ENCODE assay signal across 8 mouse cellular contexts in the genomic region with DNA sequence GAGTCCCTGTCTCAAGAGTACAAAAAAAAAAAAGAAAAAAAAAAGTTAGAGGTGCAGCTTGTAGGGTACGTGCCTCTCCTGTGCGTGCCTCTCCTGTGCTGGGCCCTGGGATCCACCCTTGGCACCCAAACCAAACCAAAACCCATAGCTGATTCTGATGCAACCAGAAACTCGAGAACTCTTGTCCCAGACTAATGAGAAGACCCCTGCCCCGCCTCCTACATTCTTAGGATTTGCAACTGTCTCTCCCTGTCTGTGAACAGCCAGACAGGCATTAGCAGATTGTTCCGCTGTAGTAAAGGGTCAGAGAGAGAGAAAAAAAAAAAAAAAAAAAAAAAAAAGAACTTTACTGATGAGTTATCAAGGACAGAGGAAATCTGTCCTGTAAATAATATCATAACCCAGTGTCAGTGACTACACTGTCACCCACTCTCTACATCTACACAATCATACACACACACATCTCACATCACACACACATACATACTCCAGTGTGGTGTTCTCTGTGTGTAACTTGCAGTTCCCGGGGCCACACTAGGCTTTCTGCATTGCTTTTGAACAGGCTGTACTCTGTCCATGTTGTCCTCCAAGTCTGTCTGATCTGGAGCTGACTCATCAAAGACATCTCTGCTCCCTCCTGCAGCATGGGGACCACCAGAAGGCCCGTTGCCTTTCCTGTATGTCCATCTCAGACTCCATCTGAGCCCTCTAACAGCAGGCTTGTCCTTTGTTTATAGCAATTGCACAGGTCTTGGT. TPM values are rescaled to one million over a fixed set of nuclear protein-coding genes. Genes with fewer than 3 reads are reported as not detected.
DNase-seq lines count a peak whose midpoint lies in the region; ATAC-seq and TF ChIP-seq lines count a peak whose summit lies in the region.

No protein-coding gene starts in this region.

- no peak overlapping the region for H3K9ac ChIP-seq in lung, embryonic 15.5 days
- no peak overlapping the region for H3K9ac ChIP-seq in stomach, embryonic 15.5 days

- no peak for TF ChIP-seq CTCF in lung, adult 2 months (IDR thresholded peaks at IDR 0.05; ENCODE audit: insufficient read depth, low read length)
- no peak for TF ChIP-seq CTCF in embryonic fibroblast, embryonic 13.5 days (IDR thresholded peaks at IDR 0.05; ENCODE audit: borderline replicate concordance, insufficient read depth, low read length)

- no peak overlapping the region for H3K4me3 ChIP-seq in lung, embryonic 15.5 days
- H3K4me3 ChIP-seq in lung, adult 2 months (replicated peaks; ENCODE audit: extremely low read depth, low read depth, low read length): no peak overlapping the region
- no peak overlapping the region for H3K4me3 ChIP-seq in embryonic fibroblast, embryonic 13.5 days (ENCODE audit: insufficient read depth, low read length)
- no peak overlapping the region for H3K4me3 ChIP-seq in stomach, embryonic 15.5 days (replicated peaks)

- DNase-seq in lung, adult 2 months: no peak
- peak; percentile 28 for DNase-seq in liver
- no peak for DNase-seq in thymus, postnatal 10 days (ENCODE audit: low spot score in 2 of 2)
- no peak for DNase-seq in thymus, postnatal 25 days
- no peak for DNase-seq in c-Kit-positive CD71-positive TER-119-positive erythroid progenitor cells, embryonic 14.5 days (ENCODE audit: low spot score)

- 9% methylated on average over 7 of the region's 7 CpGs for WGBS in lung, embryonic 15.5 days
- WGBS in lung, adult 2 months: 47% methylated on average over 7 of the region's 7 CpGs
- 27% methylated on average over 7 of the region's 7 CpGs for WGBS in stomach, embryonic 15.5 days

- no peaks in the 10 kb centered on the region for H3K9me3 ChIP-seq in lung, embryonic 15.5 days
- no peaks in the 10 kb centered on the region for H3K9me3 ChIP-seq in stomach, embryonic 15.5 days

- H3K4me1 ChIP-seq in lung, embryonic 15.5 days: peaks cover 48% of the 10 kb centered on the region
- no peaks in the 10 kb centered on the region for H3K4me1 ChIP-seq in lung, adult 2 months (ENCODE audit: control insufficient read depth, insufficient read depth, low read length)
- H3K4me1 ChIP-seq in embryonic fibroblast, embryonic 13.5 days (ENCODE audit: control insufficient read depth, insufficient read depth, low read length): peaks cover 10% of the 10 kb centered on the region; the same call in 1 of the 2 replicates
- H3K4me1 ChIP-seq in stomach, embryonic 15.5 days: peaks cover 29% of the 10 kb centered on the region

- no peaks in the 10 kb centered on the region for H3K36me3 ChIP-seq in lung, embryonic 15.5 days
- H3K36me3 ChIP-seq in stomach, embryonic 15.5 days: no peaks in the 10 kb centered on the region

- peak; percentile 69 for ATAC-seq in lung, embryonic 15.5 days (ENCODE audit: borderline replicate concordance, extremely low read depth, low FRiP score, low TSS enrichment)
- no peak for ATAC-seq in stomach, embryonic 15.5 days (ENCODE audit: insufficient read depth, low FRiP score, low read depth)

- peak overlapping the region; percentile 16 for H3K4me2 ChIP-seq in lung, embryonic 15.5 days
- H3K4me2 ChIP-seq in stomach, embryonic 15.5 days: peak overlapping the region; percentile 39

- no peak for TF ChIP-seq POLR2A in lung, adult 2 months (IDR thresholded peaks at IDR 0.05; ENCODE audit: borderline replicate concordance, extremely low read depth, low read depth, low read length)
- no peak for TF ChIP-seq POLR2A in embryonic fibroblast, embryonic 13.5 days (IDR thresholded peaks at IDR 0.05; ENCODE audit: low read depth, low read length)

- H3K27ac ChIP-seq in lung, embryonic 15.5 days: peak overlapping the region; percentile 79
- peak overlapping the region; percentile 63 for H3K27ac ChIP-seq in embryonic fibroblast, embryonic 13.5 days (ENCODE audit: insufficient read depth, low read length)
- peak overlapping the region; percentile 90 for H3K27ac ChIP-seq in stomach, embryonic 15.5 days

- H3K27me3 ChIP-seq in lung, embryonic 15.5 days: no peaks in the 10 kb centered on the region
- no peaks in the 10 kb centered on the region for H3K27me3 ChIP-seq in stomach, embryonic 15.5 days (replicated peaks)

RNA-seq across cellular contexts. Expression of a gene that starts 19.6 kb away (rescaled TPM):
- polyA plus RNA-seq in lung, embryonic 15.5 days (2015; fragmentation: Nextera tagmentation; extraction: Ambion mirVana): 0.36 and 0.88 TPM in 2 replicates
- 0.95 and 2.8 TPM in 2 replicates for polyA plus RNA-seq in lung, adult 2 months (2012; rRNA removed)
- polyA plus RNA-seq in embryonic fibroblast, embryonic 13.5 days (2011; ENCODE audit: insufficient read length, low read depth, missing spikeins): not detected in 2 replicates
- polyA plus RNA-seq in stomach, embryonic 15.5 days (2015; fragmentation: Nextera tagmentation; extraction: Ambion mirVana): 2.3 and 2.6 TPM in 2 replicates

RNA-seq across cellular contexts. Expression of a gene that starts 35.6 kb away (rescaled TPM):
- polyA plus RNA-seq in lung, embryonic 15.5 days (2015; fragmentation: Nextera tagmentation; extraction: Ambion mirVana): 45.2 and 47.3 TPM in 2 replicates
- 3.2 and 5.2 TPM in 2 replicates for polyA plus RNA-seq in lung, adult 2 months (2012; rRNA removed)
- polyA plus RNA-seq in embryonic fibroblast, embryonic 13.5 days (2011; ENCODE audit: insufficient read length, low read depth, missing spikeins): 19.5 and 24.2 TPM in 2 replicates
- 45.3 and 53.9 TPM in 2 replicates for polyA plus RNA-seq in stomach, embryonic 15.5 days (2015; fragmentation: Nextera tagmentation; extraction: Ambion mirVana)

RNA-seq across cellular contexts. Expression of a gene that starts 43.2 kb away (rescaled TPM):
- 86.3 and 88.2 TPM in 2 replicates for polyA plus RNA-seq in lung, embryonic 15.5 days (2015; fragmentation: Nextera tagmentation; extraction: Ambion mirVana)
- polyA plus RNA-seq in lung, adult 2 months (2012; rRNA removed): 26.3 and 26.5 TPM in 2 replicates
- 45.3 and 64.1 TPM in 2 replicates for polyA plus RNA-seq in embryonic fibroblast, embryonic 13.5 days (2011; ENCODE audit: insufficient read length, low read depth, missing spikeins)
- polyA plus RNA-seq in stomach, embryonic 15.5 days (2015; fragmentation: Nextera tagmentation; extraction: Ambion mirVana): 53.9 and 54.6 TPM in 2 replicates
